Mouse (Mus musculus) ES-E14 (cell line): ENCODE data around the gene Pttg1. TPM values are rescaled to one million over a fixed set of nuclear protein-coding genes. Genes with fewer than 3 reads are reported as not detected.

Source experiments
- DNase-seq: peaks from one replicate; pipeline ENCODE4 v3.0.0-alpha.2; 2013; ENCODE audit warnings: low read depth, low spot score
- H3K27ac ChIP-seq: 2 replicates; pipeline ENCODE4 v1.5.1; 2012; ENCODE audit warnings: low read depth, mild to moderate bottlenecking, low read length, moderate library complexity, mixed read lengths; ENCODE audit not compliant: poor library complexity, insufficient read depth, severe bottlenecking
- H3K36me3 ChIP-seq: 2 replicates; pipeline ENCODE4 v1.6.1; 2012; ENCODE audit warnings: mild to moderate bottlenecking, low read length, moderate library complexity, mixed read lengths; ENCODE audit not compliant: control insufficient read depth, poor library complexity, insufficient read depth, severe bottlenecking
- H3K4me1 ChIP-seq, 2 experiments: fragments of 150-350 bp in 1 of 2; sonication (generic) in 1 of 2; 2 replicates each; pipeline ENCODE4 v1.6.1; 2012; ENCODE audit warnings: low read length in 2 of 2, mild to moderate bottlenecking in 1 of 2, mixed read lengths in 1 of 2; ENCODE audit not compliant: control insufficient read depth in 2 of 2, insufficient read depth in 2 of 2, poor library complexity in 1 of 2
- H3K4me3 ChIP-seq, 2 experiments: fragments of 150-350 bp in 1 of 2; sonication (generic) in 1 of 2; 2 replicates each; pipeline ENCODE4 v1.5.1; 2012; ENCODE audit warnings: low read length in 2 of 2, low read depth in 1 of 2, mild to moderate bottlenecking in 1 of 2, mixed read lengths in 1 of 2; ENCODE audit not compliant: insufficient read depth in 1 of 2, poor library complexity in 1 of 2, severe bottlenecking in 1 of 2
- H3K9ac ChIP-seq: 2 replicates; pipeline ENCODE4 v1.6.1; 2012; ENCODE audit warnings: low read depth, mild to moderate bottlenecking, low read length, mixed read lengths; ENCODE audit not compliant: poor library complexity, insufficient read depth, severe bottlenecking
- H3K9me3 ChIP-seq: fragments of 150-350 bp; sonication (generic); 2 replicates; pipeline ENCODE4 v1.6.1; 2012; ENCODE audit warnings: low read depth, mild to moderate bottlenecking, low read length; ENCODE audit not compliant: control insufficient read depth, insufficient read depth
- CHD2 ChIP-seq: IDR thresholded peaks from 2 replicates; pipeline ENCODE4 v1.6.1; 2014; ENCODE audit warnings: mild to moderate bottlenecking, low read depth, low read length, inconsistent platforms
- HCFC1 ChIP-seq: IDR thresholded peaks from 2 replicates; pipeline ENCODE4 v1.6.1; 2012; ENCODE audit warnings: low read length, inconsistent platforms, borderline replicate concordance; ENCODE audit not compliant: insufficient read depth
- MAFK ChIP-seq: IDR thresholded peaks from 2 replicates; pipeline ENCODE4 v1.6.1; 2014; ENCODE audit warnings: mild to moderate bottlenecking, low read depth, low read length, inconsistent platforms; ENCODE audit not compliant: insufficient read depth
- ZC3H11A ChIP-seq: IDR thresholded peaks from 2 replicates; pipeline ENCODE4 v1.6.1; 2012; ENCODE audit warnings: low read depth, mild to moderate bottlenecking, inconsistent platforms, low read length, borderline replicate concordance
- ZNF384 ChIP-seq: IDR thresholded peaks from 2 replicates; pipeline ENCODE4 v1.6.1; 2012; ENCODE audit warnings: low read depth, low read length, inconsistent platforms
- in situ Hi-C, 2 experiments: fragments of 600-800 bp; cut with MboI; formaldehyde crosslinking; loops; one replicate each; pipeline ENCODE4 v1.15.1; 2025; ENCODE audit warnings: low sequenced_read_pairs in 2 of 2, inconsistent platforms in 1 of 2; ENCODE audit not compliant: unreplicated experiment in 2 of 2
- total RNA-seq: library from RNA; depleted of rRNA; stranded (reverse); fragments of 300-350 nt; gene quantifications from 2 replicates; pipeline ENCODE4 v1.2.3, GENCODE M21; 2012

Pttg1 gene
- total RNA-seq, 1 experiment, result 69.3 TPM

DNA sequence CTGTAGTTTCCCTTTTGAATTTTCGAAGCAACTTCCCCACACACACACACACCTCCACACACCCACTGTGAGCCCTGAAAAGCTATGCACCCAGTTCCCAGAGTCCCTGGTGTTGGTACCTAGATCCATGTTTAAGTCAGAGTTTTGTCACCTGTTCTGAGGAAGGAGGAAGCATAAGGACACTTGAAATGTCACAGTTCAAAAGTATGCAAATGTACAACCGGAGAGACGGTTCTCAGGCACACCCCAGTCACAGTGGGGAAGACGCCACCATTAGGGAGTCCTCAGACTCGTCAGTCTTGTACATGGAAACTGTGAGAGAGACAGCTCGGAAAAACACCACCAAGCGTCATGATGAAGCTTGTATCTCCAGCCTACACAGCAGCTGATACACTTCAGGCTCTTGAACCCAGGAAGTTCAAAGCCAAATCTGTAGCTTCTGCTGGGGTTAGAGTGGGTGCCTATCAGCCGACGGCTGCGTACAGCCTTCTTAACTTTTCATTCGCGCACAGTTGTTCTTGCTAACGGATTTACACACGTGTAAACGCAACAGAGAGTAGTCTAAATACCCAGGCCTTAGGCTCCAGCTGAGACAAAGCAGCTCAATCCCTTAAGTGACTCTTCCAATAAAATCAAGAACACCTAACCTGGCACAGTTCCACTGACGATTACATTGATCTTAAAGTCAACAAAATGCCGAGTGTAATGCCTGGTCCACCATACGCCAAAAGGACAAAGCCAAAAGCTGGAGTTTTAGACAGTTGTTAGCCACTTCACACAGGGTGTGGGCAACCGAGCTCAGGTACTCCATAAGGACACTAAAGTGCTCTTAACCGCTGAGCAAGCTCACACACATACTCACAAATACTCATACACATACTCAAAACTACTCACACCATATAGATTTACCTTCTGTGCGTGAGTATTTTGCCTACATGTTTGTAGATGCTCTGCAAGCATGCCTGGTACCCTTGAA lies 37.6 kb downstream of the Pttg1 start:
- TF ChIP-seq MAFK (no peak), ZNF384 (no peak), CHD2 (no peak), ZC3H11A (no peak), HCFC1 (no peak)
- no peaks in the 10 kb centered on the region for H3K36me3 ChIP-seq
- H3K9me3 ChIP-seq, result no peaks in the 10 kb centered on the region
- DNase-seq, result no peak
- no peak overlapping the region for H3K9ac ChIP-seq
- no peak overlapping the region for H3K4me3 ChIP-seq
- in situ Hi-C loops, result no loop called here
- H3K27ac ChIP-seq, result no peak overlapping the region
- H3K4me1 ChIP-seq, result peaks cover 4 to 9% of the 10 kb centered on the region in 2 experiments; a peak in 2 of 4 replicates

DNA sequence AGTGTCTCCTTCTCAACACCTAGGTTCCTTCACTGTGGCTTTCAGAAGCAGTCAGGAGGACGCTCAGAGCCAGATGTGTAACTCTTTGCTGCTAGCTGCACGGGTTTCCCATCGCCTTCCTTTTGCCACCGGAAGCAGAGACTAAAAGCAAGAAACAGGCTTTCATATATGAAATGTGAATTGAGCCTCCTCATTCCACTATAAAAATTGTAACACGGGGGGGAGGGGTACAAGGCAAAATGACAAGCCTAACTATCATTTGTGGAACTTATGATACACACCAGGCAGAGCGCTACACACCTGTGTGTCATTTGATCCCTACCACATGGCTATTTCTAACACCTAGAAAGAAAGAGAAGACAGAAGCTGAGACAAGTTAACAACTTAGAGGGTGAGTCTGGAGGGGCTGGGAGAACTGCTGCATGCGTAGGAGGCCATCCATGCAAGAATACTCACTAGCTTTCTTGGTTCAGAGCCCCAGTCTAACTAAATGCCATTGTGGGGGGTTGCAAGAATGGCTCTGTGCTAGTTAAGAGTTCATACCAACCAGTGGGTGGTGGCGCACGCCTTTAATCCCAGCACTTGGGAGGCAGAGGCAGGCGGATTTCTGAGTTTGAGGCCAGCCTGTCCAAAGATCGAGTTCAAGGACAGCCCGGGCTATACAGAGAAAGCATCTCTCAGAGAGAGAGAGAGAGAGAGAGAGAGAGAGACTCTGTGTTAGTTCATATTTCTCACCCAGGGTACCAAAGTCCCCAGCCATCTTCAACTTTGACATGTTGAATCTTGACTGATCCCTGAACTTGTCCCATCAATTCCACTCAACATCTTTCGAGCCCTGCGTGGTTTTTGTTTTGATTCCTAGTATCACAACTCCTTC lies 38.8 kb downstream of the Pttg1 start:
- H3K27ac ChIP-seq, result no peak overlapping the region
- no peak for DNase-seq
- H3K36me3 ChIP-seq, result no peaks in the 10 kb centered on the region
- TF ChIP-seq MAFK, result no peak
- TF ChIP-seq ZC3H11A, result no peak
- TF ChIP-seq HCFC1, result no peak
- TF ChIP-seq CHD2, result no peak
- TF ChIP-seq ZNF384, result no peak
- H3K4me3 ChIP-seq, result no peak overlapping the region
- in situ Hi-C loops, result no loop called here
- peaks cover 4 to 9% of the 10 kb centered on the region in 2 experiments; a peak in 2 of 4 replicates for H3K4me1 ChIP-seq
- no peak overlapping the region for H3K9ac ChIP-seq
- no peaks in the 10 kb centered on the region for H3K9me3 ChIP-seq

DNA sequence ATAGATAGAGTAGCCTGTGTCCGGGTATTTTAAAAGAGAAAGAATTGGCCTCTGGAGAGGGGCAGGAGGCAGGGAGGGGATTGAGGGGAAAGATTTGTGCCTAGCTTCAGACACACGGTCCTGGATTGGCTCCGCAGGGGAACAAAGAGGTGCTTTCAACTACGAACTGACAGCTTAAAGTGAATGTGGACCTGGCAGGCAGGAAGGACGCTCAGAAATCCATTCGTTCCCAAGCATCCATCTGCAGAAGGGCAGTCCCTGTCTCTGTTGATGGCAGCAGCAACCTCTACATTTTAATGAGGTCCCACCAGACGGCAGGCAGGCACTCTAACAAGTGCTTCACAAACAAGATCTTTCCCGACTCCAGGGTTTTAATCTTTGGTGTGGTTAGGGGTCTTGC lies 40.3 kb downstream of the Pttg1 start:
- in situ Hi-C loops, result no loop called here
- Histone ChIP-seq H3K9me3 (no peaks in the 10 kb centered on the region), H3K27ac (no peak overlapping the region), H3K9ac (no peak overlapping the region), H3K4me3 (peak overlapping the region in 1 of 2 experiments; percentile 3; a peak in 2 of 4 replicates), H3K4me1 (peaks cover 4 to 9% of the 10 kb centered on the region in 2 experiments; a peak in 2 of 4 replicates), H3K36me3 (no peaks in the 10 kb centered on the region)
- TF ChIP-seq MAFK (no peak), ZC3H11A (no peak), HCFC1 (no peak), CHD2 (no peak), ZNF384 (no peak)
- no peak for DNase-seq

DNA sequence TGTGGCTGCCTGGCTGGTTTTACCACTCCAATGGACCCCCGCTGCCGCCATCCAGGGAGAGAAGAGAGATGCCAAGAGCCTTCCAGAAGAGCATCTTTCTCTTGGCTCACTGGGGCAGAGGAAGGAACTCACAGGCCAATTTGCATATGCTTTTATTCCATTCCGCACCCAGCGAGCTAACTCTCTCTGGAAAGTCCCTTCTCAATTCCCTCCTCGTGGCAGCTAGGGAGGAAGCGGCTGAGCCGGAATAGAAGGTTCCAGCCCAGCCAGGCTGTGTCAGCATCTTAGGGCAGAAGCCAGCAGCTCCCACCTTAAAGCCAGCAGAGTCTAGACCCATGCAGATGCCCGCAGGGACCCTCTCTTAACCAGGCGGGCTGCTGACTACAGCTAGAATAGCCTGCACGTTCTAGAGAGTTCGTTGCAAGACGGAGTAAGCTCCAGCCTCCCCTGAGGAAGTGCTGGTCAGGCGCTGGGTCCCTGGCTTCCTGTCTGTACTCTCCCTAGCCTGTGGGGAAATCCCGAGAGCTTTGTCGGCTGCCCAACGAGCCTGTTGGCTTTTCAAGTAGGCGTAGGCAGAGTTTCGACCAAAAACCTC lies 40.9 kb downstream of the Pttg1 start:
- H3K27ac ChIP-seq, result no peak overlapping the region

More for the DNA sequence above, 40.9 kb downstream of the Pttg1 start:
- Histone ChIP-seq H3K9me3 (no peaks in the 10 kb centered on the region), H3K4me1 (peaks cover 4 to 9% of the 10 kb centered on the region in 2 experiments; a peak in 2 of 4 replicates), H3K36me3 (no peaks in the 10 kb centered on the region), H3K4me3 (peak overlapping the region; percentile 3 to 55), H3K9ac (peak overlapping the region; percentile 28)
- TF ChIP-seq ZC3H11A (no peak), ZNF384 (no peak), MAFK (0 out of 2 replicates have a peak, but pooled peaks have one; percentile 25), HCFC1 (no peak), CHD2 (no peak)
- in situ Hi-C loops, result no loop called here
- DNase-seq, result peak; percentile 34
